Mouse (Mus musculus) effector memory CD4-positive, alpha-beta T cell, adult 7 months (primary cell): ENCODE data around the gene Wnk4. TPM values are rescaled to one million over a fixed set of nuclear protein-coding genes. Genes with fewer than 3 reads are reported as not detected.

Experiments used
- polyA plus RNA-seq: library from polyadenylated mRNA; unstranded; fragments of 100-300 nt; shearing (Covaris generic); gene quantifications from one replicate; pipeline ENCODE4 v1.2.1, GENCODE M21; 2017

Wnk4 gene
- polyA plus RNA-seq: 0.30 TPM

GRCm38 (mm10) chr11:101259948-101260825 lies at the start of gene Wnk4:
TSS of gene Wnk4 (plus strand) at chr11:101260567.

GRCm38 (mm10) chr11:101226065-101226701 lies 34.2 kb upstream of the Wnk4 start, which contains the start of gene Ezh1:
TSS of gene Ezh1 (minus strand) at chr11:101226463.

DNA sequence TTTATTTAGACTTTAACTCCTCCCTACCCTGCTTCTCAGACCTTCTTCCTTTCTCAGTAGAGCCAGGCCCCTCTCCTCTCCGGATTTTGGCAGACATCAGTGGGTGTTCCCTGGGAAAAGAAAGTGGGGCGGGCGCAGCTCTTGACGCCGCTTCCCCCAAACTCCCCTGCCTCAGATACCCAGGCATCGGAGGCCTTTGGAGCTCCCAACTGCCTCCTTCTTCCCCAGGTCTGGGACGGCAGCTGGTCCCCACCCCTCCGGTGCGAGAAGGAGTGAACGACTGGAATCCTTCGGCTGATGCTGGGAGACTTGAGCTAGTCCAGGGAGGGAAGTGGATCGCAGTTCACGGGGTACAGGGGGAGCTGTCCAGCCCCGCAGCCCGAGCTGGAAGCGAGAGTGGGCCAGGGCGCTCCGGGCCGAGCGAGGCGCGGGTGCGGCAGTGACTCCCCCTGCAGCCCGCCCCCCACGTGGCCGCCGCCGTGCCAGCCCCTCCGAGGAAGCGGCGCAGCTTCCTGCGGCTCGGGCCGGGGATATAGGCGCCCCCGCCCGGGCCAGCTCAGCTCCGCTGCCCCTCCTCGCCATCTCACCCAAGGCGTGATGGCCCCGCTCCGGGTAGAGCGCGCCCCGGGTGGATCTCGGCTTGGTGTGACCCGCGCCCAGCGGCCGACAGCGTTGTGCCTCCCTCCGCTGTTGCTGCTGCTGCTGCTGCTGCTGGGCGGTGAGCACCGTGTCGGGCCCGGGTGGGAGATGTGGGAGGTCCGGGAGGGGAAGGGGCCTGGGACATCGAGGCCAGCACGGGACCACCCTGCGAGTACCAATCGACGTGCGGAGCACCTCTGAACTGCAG lies 14.3 kb upstream of the Wnk4 start, which contains the start of gene Ramp2:
Gene Ramp2, plus strand, starts transcription at position 174 of the 847 bp plus-strand sequence.

DNA sequence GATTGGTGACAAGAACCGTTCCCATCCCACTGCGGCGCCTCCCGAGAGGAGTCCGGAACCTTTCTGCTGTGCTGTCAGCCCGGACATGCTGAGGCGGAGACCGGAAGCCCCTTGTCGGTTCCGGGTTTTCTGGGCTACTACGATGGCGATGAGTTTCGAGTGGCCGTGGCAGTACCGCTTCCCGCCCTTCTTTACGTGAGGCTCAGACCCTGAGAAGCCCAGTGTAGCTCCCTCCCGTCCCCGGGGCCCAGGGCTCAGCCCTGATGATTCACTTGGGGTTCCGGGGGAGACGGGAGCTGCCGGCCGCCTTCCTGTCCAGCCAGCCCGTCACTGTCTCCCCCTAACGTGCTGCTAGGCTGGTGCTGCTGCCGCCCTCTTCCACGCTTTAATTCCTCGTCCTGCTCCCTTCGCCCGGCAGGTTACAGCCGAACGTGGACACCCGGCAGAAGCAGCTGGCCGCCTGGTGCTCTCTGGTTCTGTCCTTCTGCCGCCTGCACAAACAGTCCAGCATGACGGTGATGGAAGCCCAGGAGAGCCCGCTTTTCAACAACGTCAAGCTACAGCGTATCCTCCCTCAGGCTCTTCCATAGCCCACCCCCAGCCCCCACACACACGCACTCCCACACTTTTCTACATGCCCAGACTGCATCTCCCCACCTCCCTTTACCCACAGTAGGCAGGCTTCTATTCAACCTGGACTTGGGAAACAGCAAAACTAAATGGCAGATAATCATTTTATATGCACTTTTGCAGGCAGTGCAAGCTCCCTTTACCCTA lies 6.6 kb upstream of the Wnk4 start, which contains the start of gene Vps25:
Gene Vps25, plus strand, starts transcription at position 95 of the 777 bp plus-strand sequence.

GRCm38 (mm10) chr11:101278223-101279192 lies 18.1 kb downstream of the Wnk4 start, which contains the start of the genes Cntd1 and Coa3:
TSS of gene Cntd1 (plus strand) at chr11:101279012.
TSS of gene Coa3 (minus strand) at chr11:101279114.

DNA sequence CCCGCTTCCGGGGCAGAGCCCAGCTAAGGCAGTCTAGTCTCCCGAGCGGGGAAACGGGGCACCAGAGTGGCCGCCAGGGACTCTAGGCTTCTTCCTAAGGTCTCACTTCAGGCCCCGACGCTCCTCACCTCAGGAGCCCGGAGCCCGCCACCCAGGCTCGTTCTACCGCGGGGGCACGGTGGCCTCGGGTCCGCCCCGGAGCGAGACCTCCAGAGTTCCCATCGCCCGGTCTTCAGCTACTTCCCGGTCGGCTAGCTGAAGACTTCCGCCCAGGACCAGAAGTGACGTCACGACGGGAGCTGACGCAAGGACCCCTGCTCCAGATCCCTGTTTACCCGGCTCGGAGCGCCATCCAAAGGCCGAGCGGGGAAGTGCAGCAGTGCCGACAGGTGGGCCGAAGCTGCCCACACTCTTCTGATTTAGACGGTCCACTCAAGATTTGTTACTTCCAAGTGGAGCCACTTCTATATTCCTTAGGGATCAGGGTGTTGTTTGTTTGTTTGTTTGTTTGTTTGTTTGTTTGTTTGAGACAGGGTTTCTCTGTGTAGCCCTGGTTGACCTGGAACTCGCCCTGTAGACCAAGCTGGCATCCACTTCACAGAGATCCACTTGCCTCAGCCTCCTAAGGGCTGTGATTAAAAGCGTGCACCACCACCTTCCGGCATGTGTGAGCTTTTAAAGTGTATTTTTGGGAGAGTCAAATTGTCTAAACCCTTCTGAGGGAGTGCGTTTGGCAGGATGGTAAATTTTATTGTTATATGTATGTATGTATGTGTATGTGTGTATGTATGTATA lies 41.8 kb downstream of the Wnk4 start, which contains the start of gene Becn1:
Gene Becn1, minus strand, starts transcription at position 283 of the 795 bp plus-strand sequence.

GRCm38 (mm10) chr11:101315665-101316500 lies 55.5 kb downstream of the Wnk4 start, which contains the start of gene Psme3:
TSS of gene Psme3 (plus strand) at chr11:101316213.

DNA sequence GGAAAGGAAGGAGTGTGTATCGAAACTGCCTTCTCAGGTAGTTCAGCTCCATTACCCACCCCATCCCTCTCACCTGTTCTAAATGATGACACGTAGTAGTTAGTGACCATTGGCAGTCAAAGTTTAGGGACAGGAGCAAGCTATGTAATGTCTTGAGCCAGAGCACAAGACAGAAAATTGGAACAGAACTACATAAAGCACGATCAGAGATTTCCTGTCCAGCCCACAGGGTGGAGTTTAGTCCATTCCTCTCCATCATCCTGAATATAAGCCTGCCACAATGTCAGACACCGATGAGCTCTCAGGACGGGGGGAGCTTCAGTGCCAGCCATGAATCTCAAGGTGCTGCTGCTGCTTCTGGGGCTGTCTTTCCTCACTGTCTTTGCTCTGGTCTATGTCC lies 64.4 kb downstream of the Wnk4 start, which contains the start of gene Aoc2:
Gene Aoc2, plus strand, starts transcription at position 301 of the 400 bp plus-strand sequence.

Other genes starting within 250 kb of the Wnk4 start
- 6.4 TPM for gene Naglu, start 190.6 kb upstream of the Wnk4 start, polyA plus RNA-seq
- 0.38 TPM for gene Hsd17b1, start 182.2 kb upstream of the Wnk4 start, polyA plus RNA-seq
- gene Coasy, start 178.0 kb upstream of the Wnk4 start, polyA plus RNA-seq: 12.0 TPM
- 46.3 TPM for gene Mlx, start 173.3 kb upstream of the Wnk4 start, polyA plus RNA-seq
- gene Psmc3ip, start 165.1 kb upstream of the Wnk4 start, polyA plus RNA-seq: 2.1 TPM
- 42.1 TPM for gene Retreg3, start 140.7 kb upstream of the Wnk4 start, polyA plus RNA-seq
- 11.4 TPM for gene Tubg1, start 140.6 kb upstream of the Wnk4 start, polyA plus RNA-seq
- 0.27 TPM for gene Tubg2, start 104.7 kb upstream of the Wnk4 start, polyA plus RNA-seq
- 0.11 TPM for gene Cntnap1, start 90.0 kb upstream of the Wnk4 start, polyA plus RNA-seq
- gene Plekhh3, start 89.2 kb upstream of the Wnk4 start, polyA plus RNA-seq: not detected
- not detected for gene Ccr10, start 85.1 kb upstream of the Wnk4 start, polyA plus RNA-seq
- gene Ezh1, start 34.1 kb upstream of the Wnk4 start, polyA plus RNA-seq: 87.5 TPM
- gene Ramp2, start 14.5 kb upstream of the Wnk4 start, polyA plus RNA-seq: 2.8 TPM
- 87.7 TPM for gene Vps25, start 6.9 kb upstream of the Wnk4 start, polyA plus RNA-seq
- gene Cntd1, start 18.4 kb downstream of the Wnk4 start, polyA plus RNA-seq: not detected
- gene Coa3, start 18.5 kb downstream of the Wnk4 start, polyA plus RNA-seq: 48.4 TPM
- 206 TPM for gene Becn1, start 41.7 kb downstream of the Wnk4 start, polyA plus RNA-seq
- gene Psme3, start 55.6 kb downstream of the Wnk4 start, polyA plus RNA-seq: 167 TPM
- 3.3 TPM for gene Aoc2, start 64.5 kb downstream of the Wnk4 start, polyA plus RNA-seq
- gene Aoc3, start 70.0 kb downstream of the Wnk4 start, polyA plus RNA-seq: not detected
- not detected for gene G6pc, start 107.0 kb downstream of the Wnk4 start, polyA plus RNA-seq
- 26.2 TPM for gene Aarsd1, start 157.0 kb downstream of the Wnk4 start, polyA plus RNA-seq
- 3.5 TPM for gene Gm27029, start 164.2 kb downstream of the Wnk4 start, polyA plus RNA-seq
- 33.8 TPM for gene Rundc1, start 164.5 kb downstream of the Wnk4 start, polyA plus RNA-seq
- 4.8 TPM for gene Ptges3l, start 164.8 kb downstream of the Wnk4 start, polyA plus RNA-seq
- gene Rpl27, start 181.7 kb downstream of the Wnk4 start, polyA plus RNA-seq: 323 TPM
- gene Ifi35, start 187.8 kb downstream of the Wnk4 start, polyA plus RNA-seq: 127 TPM
- 0.27 TPM for gene Rnd2, start 204.4 kb downstream of the Wnk4 start, polyA plus RNA-seq
- 0.62 TPM for gene Vat1, start 205.7 kb downstream of the Wnk4 start, polyA plus RNA-seq